ENCODE assay signal across 7 mouse cellular contexts in genomic region chr5:119671124-119671801, GRCm38 (mm10). TPM values are rescaled to one million over a fixed set of nuclear protein-coding genes. Genes with fewer than 3 reads are reported as not detected.
DNase-seq lines count a peak whose midpoint lies in the region; ATAC-seq and TF ChIP-seq lines count a peak whose summit lies in the region.

No protein-coding gene starts in this region.

- H3K27ac ChIP-seq in gastrocnemius, adult 2 months = peak overlapping the region; percentile 93
- H3K27ac ChIP-seq in midbrain, postnatal 0 days (ENCODE audit: low read depth, low read length) = no peak overlapping the region

- ATAC-seq in midbrain, postnatal 0 days (ENCODE audit: low FRiP score) = no peak

- peaks cover 89% of the 10 kb centered on the region for H3K27me3 ChIP-seq in E14TG2a.4 (ENCODE audit: insufficient read depth, low read length)
- peaks cover 82% of the 10 kb centered on the region for H3K27me3 ChIP-seq in midbrain, postnatal 0 days (ENCODE audit: insufficient read depth, low read length)

- peaks cover 84% of the 10 kb centered on the region for H3K4me1 ChIP-seq in E14TG2a.4 (replicated peaks; ENCODE audit: low read depth, low read length)
- 0 out of 2 replicates have a peak, but pooled peaks cover 4% of the 10 kb centered on the region for H3K4me1 ChIP-seq in midbrain, postnatal 0 days (ENCODE audit: insufficient read depth, low read length)

- peak; percentile 83 for DNase-seq in R1 (ENCODE audit: low read depth, low spot score)
- peak; percentile 61 for DNase-seq in gastrocnemius, adult 2 months
- peak; percentile 58 for DNase-seq in kidney, postnatal 10 days
- no peak for DNase-seq in midbrain, postnatal 0 days (ENCODE audit: low spot score)
- DNase-seq in ovary, postnatal 14 days (ENCODE audit: low spot score) = no peak
- DNase-seq in layer of hippocampus, postnatal 10 days (ENCODE audit: low spot score in 2 of 2) = no peak

- intact Hi-C loops in gastrocnemius, adult 2 months (cut with DNase I) = loop anchor here (5.0 to 10.0 kb wide), 2 partner anchors 616 to 794 kb away; no protein-coding TSS in a partner anchor

- WGBS in midbrain, postnatal 0 days = under 1% methylated on average over 40 of the region's 40 CpGs

- H3K4me3 ChIP-seq in E14TG2a.4 (replicated peaks; ENCODE audit: low read length) = peak overlapping the region; percentile 80
- peak overlapping the region; percentile 80 for H3K4me3 ChIP-seq in gastrocnemius, adult 2 months
- peak overlapping the region; percentile 24 for H3K4me3 ChIP-seq in midbrain, postnatal 0 days (ENCODE audit: low read depth, low read length)

- TF ChIP-seq CTCF in E14TG2a.4 (conservative IDR thresholded peaks at IDR 0.05; ENCODE audit: low read length) = no peak
- TF ChIP-seq CTCF in gastrocnemius, adult 2 months (IDR thresholded peaks at IDR 0.05) = no peak
- TF ChIP-seq CTCF in midbrain, postnatal 0 days (IDR thresholded peaks at IDR 0.05) = no peak

- peak overlapping the region; percentile 46 for H3K4me2 ChIP-seq in midbrain, postnatal 0 days (ENCODE audit: low read depth, low read length, poor library complexity, severe bottlenecking)

- H3K9ac ChIP-seq in midbrain, postnatal 0 days (replicated peaks; ENCODE audit: low read length, poor library complexity, severe bottlenecking) = 0 out of 2 replicates have a peak overlapping the region, but pooled peaks have one; percentile 36

- H3K9me3 ChIP-seq in E14TG2a.4 (ENCODE audit: low read length) = no peaks in the 10 kb centered on the region
- H3K9me3 ChIP-seq in midbrain, postnatal 0 days (ENCODE audit: low read length) = no peaks in the 10 kb centered on the region

- peaks cover 25% of the 10 kb centered on the region for H3K36me3 ChIP-seq in E14TG2a.4 (ENCODE audit: insufficient read depth, low read length)
- no peaks in the 10 kb centered on the region for H3K36me3 ChIP-seq in midbrain, postnatal 0 days (ENCODE audit: insufficient read depth, low read length)

RNA-seq across cellular contexts. Expression of gene Tbx3, which starts 0.8 kb away (rescaled TPM):
- total RNA-seq in gastrocnemius, adult 2 months (2021) = 1 to 10 TPM; 3.9 to 7.7 TPM
- 1.1 and 3.9 TPM in 2 replicates for total RNA-seq in midbrain, postnatal 0 days (2014; rRNA removed)
- polyA plus RNA-seq in midbrain, postnatal 0 days (2015; fragmentation: Nextera tagmentation; extraction: Ambion mirVana) = 2.0 and 4.0 TPM in 2 replicates
- 1 to 10 TPM; 3.0 to 3.6 TPM for total RNA-seq in layer of hippocampus, postnatal 10 days (2021)

Comparison
In these comparisons a context has a peak if more than half of its experiments do, and no peak if none do; other contexts are left out.
1. H3K4me3 ChIP-seq: peak in every context shown above with its lines; median percentile 80 in E14TG2a.4; 80 in gastrocnemius, adult 2 months; 24 in midbrain, postnatal 0 days.
2. DNase-seq: peak in R1 (single experiment), gastrocnemius, adult 2 months (single experiment) and kidney, postnatal 10 days (single experiment); none in midbrain, postnatal 0 days (single experiment), ovary, postnatal 14 days (single experiment) and layer of hippocampus, postnatal 10 days (0 of 2).